Mouse (Mus musculus) small intestine, adult 2 months (tissue): ENCODE results near the gene Hexdc.

Source experiments
- CTCF ChIP-seq: fragments of 200-500 bp; IDR thresholded peaks from 2 replicates; pipeline ENCODE4 v1.5.1; 2012; ENCODE audit warnings: low read depth, mild to moderate bottlenecking, control low read depth, inconsistent platforms, low read length, moderate library complexity, mixed read lengths; ENCODE audit not compliant: insufficient replicate concordance, insufficient read length; ENCODE audit errors: extremely low read depth
- POLR2A ChIP-seq: fragments of 200-500 bp; IDR thresholded peaks from 2 replicates; pipeline ENCODE4 v1.6.1; 2012; ENCODE audit warnings: low read depth, mild to moderate bottlenecking, control low read depth, inconsistent platforms, low read length, moderate library complexity

DNA sequence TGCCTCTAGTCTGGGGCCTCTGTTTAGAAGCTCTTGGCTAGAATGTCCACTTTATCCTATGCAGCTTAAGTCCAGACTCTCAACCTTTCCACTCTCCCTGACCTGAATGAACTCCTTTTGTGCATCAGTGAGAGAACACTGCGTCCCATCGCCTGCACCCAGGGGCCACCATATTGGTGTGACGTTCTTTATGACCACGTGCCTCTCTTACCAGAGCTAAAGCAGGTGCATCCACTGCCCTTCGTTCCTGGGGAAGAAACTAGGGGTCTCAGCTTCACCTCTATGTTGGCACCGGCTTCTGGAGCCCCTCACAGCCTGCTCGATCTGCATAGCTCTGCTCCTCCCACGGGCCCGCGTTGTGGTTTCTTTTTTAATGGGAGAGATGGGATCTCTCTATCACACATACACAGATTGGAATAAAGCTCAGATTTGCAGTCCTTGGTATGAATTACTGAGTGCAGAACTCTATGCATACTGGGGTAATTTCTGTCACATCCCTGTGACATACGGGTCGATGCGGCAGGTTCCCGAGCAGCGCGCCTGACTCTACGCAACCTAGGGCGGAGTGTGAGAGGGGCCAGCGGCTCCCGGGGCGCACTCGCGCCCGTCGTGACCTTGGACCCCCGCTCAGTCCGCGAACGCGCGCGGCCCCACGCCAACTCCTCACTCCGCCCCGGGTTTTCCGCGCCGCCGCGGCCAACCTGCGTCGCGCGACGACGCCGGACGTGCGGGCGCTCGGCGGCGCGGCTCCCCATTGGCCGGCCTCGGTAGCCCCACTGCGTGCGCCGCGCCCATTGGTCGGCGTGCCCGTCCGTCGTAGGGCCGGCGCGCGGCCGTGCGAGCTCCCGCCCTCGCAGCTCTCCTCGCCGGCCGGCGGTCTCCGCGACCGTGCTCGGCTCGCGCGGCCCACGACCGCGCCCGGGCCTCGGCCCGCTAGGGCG, 55.2 kb downstream of the Hexdc start, which contains the start of gene Foxk2:
- TF ChIP-seq POLR2A: no peak; the same call in 1 of the 2 replicates
- no peak for TF ChIP-seq CTCF
